Mouse (Mus musculus) lung, adult 2 months (tissue): Measurements from ENCODE around the gene Hist1h4m.

Source experiments
- CTCF ChIP-seq: fragments of 200-500 bp; IDR thresholded peaks from 2 replicates; pipeline ENCODE4 v1.5.1; 2011; ENCODE audit warnings: mild to moderate bottlenecking, low read length, control low read depth; ENCODE audit not compliant: insufficient read depth
- POLR2A ChIP-seq: fragments of 200-500 bp; IDR thresholded peaks from 2 replicates; pipeline ENCODE4 v1.6.1; 2011; ENCODE audit warnings: low read depth, mild to moderate bottlenecking, control low read depth, low read length, borderline replicate concordance; ENCODE audit errors: extremely low read depth

- TF ChIP-seq POLR2A (no peak), CTCF (no peak)
Measured at GRCm38 (mm10) chr13:21828511-21828910, 17.0 kb downstream of the Hist1h4m start.
